Mouse (Mus musculus): Measurements from ENCODE around the gene Acot1.

Acot1 gene

DNA sequence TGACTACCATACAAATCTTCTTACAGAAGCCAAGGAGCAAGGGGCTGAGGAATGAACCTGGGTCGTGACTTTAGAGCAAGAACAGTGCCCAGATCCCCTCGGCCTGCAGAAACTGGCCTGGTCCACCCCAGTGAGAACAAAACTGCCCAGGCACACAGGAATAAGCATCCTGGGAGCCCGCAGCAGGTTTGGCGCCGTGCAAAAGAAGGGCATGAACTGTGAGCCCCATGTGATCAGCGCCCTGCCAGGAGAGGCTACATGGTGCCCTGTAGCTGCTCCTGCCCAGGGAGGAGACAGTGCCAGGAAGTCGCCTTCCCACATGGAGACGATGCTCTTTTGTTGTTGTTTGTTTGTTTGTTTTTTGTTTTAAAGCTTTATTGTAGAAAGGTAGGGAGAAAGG is 55.3 kb downstream of the Acot1 start:
- DNase-seq = no peak

DNA sequence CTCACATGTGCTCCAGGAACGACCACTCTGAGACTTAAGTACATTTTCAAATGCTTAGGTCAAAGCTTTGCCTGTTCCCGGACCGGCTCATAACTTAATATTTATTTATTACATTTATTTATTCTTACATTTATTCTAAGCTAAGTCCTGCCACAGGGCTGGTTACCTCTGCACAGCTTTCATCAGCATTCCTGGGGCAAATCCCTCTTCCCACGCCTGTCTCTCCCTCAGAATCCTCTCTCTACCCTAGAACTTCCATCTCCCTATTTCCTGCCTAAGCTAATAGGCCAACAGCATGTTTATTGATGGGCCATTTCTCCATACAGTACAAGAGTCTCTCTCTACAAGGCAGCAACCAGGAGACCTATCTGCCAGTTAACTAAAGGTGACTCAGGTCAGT is 58.5 kb downstream of the Acot1 start:
- DNase-seq = no peak

All from right cerebral cortex, postnatal 25 days (tissue).